Mouse (Mus musculus): ENCODE data around the gene H2-Ab1.

DNA sequence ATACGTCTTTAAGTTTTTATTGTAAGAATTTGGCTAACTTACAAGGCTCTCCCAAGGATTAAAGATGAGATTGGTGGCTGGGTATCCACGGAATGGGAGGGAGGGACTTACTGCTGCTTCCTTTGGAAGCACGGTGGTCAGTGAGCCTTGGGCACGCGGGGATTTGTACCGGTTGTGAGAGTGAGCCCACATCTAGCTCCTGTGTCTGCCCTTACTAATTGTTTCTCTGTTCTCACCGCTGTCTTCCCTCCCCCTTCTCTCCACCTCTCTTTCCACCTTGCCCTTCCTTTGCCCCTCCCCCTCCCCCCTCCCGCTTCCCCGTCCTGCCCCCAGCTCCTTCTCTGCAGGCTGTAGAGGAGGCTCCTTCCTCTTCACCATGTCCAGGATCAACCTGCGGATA lies 49.1 kb upstream of the H2-Ab1 start:
- TF ChIP-seq GATA1 (IDR thresholded peaks at IDR 0.05; ENCODE audit: borderline replicate concordance, low read length) (no peak), FLI1 (IDR thresholded peaks at IDR 0.05; ENCODE audit: low read length) (no peak)
